Mouse (Mus musculus): ENCODE results near the gene Pcare. TPM values are rescaled to one million over a fixed set of nuclear protein-coding genes. Genes with fewer than 3 reads are reported as not detected.
A peak's percentile ranks its signal among the peaks of the same experiment; 100 is the strongest.

The Pcare gene
- total RNA-seq, 2 experiments from 2014 or later = 0.35 to 0.41 TPM

- intact Hi-C loops (cut with DNase I) = loop anchor here (5.0 kb wide), 1 partner anchor 40 kb away; no protein-coding TSS in a partner anchor
- DNase-seq (ENCODE audit: low spot score in 2 of 2) = no peak
Observed at GRCm38 (mm10) chr17:71742156-71742555, 10.5 kb downstream of the Pcare start.

DNA sequence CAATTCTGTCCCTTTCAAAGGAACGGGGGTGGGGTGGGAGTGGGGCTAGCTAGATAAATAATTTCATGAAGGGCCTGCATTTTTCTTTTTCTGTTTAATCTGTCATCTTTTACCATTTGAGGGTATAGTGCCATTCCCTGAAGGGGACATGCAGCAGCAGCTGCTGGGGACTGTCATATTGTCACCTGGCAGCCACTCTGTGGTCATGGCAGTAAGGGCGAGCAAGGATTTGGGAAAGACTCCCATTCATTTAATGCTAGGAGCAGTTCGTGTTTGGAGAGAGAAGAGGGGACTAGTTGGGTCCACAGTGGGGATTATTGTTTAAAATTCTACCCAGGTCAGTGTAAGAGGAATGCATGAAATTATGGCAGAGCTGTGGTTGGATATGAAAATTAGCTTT is 16.3 kb downstream of the Pcare start:
- intact Hi-C loops (cut with DNase I) = no loop called here
- DNase-seq (ENCODE audit: low spot score in 2 of 2) = no peak

DNA sequence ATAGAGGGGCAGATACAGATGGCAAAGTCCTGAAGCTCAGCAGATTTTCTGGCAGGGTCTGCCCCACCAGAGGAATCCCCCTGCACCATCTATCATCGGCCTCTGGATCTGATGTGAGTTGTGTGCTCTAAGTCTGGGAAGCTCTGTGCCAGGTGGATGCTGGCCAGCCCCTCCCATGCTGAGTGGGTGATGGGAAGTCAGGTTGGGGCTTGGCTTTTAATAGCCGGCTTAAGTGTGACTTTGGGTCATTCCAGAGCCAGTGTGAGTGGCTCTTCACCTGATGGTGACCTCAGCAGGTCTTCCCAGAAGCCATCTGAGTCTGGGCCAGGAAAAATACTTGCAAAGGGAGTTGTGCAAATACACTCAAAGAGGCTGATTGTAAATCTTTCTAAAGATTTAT is 22.0 kb downstream of the Pcare start:
- no peak for DNase-seq (ENCODE audit: low spot score in 2 of 2)
- intact Hi-C loops (cut with DNase I) = no loop called here

GRCm38 (mm10) chr17:71721019-71721418 is 31.7 kb downstream of the Pcare start:
- intact Hi-C loops (cut with DNase I) = no loop called here
- DNase-seq (ENCODE audit: low spot score in 2 of 2) = no peak

DNA sequence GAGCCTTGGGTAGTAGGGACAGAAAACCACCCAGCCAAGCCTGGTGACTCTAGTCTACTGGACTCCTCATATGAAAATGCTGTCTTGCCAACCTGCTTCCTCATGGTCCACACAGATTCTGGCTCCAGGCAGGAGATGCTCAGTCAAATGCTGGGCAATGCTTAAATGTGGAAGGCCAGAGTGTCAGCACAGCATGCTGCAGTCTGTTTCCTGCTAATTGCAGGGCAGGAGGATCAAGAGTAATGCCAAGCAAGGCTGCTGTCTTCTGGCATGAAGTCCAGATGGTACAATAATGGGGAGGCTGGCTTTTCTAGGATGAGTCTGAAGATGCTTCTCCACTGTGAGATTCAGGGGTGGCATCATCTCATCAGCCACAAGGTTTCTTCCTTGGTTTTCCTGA is 32.3 kb downstream of the Pcare start:
- intact Hi-C loops (cut with DNase I) = no loop called here
- no peak for DNase-seq (ENCODE audit: low spot score in 2 of 2)

GRCm38 (mm10) chr17:71717881-71718625 is 34.6 kb downstream of the Pcare start:
- intact Hi-C loops (cut with DNase I) = no loop called here
- no peak for DNase-seq (ENCODE audit: low spot score in 2 of 2)

GRCm38 (mm10) chr17:71715034-71715433 is 37.7 kb downstream of the Pcare start:
- intact Hi-C loops (cut with DNase I) = no loop called here
- DNase-seq (ENCODE audit: low spot score in 2 of 2) = peak; percentile 41 to 46

DNA sequence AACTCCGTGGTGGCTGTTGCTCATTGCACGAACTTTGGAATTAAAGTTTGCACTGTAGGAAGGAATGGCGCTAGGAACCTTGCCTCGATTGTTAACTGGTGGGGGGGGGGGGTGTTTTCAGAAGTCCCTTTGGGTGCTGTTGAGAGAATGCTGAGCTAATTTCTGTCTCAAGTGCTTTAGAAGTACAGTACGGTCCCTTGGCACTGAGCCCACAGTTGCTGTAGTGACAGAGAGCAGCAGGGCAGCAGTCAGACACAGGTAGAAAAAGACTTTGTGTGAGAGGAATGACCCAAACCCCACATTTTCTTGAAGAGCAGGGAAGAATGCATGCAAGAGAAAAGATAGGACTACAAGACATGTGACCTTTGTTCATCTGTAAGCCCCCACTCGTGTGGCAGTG is 40.4 kb downstream of the Pcare start:
- intact Hi-C loops (cut with DNase I) = no loop called here

GRCm38 (mm10) chr17:71707715-71708114 is 45.0 kb downstream of the Pcare start:
- DNase-seq (ENCODE audit: low spot score in 2 of 2) = no peak
- intact Hi-C loops (cut with DNase I) = no loop called here

More for the DNA sequence above, 40.4 kb downstream of the Pcare start:
- no peak for DNase-seq (ENCODE audit: low spot score in 2 of 2)

GRCm38 (mm10) chr17:71705550-71706480 is 46.9 kb downstream of the Pcare start:
- DNase-seq (ENCODE audit: low spot score in 2 of 2) = no peak
- intact Hi-C loops (cut with DNase I) = no loop called here

DNA sequence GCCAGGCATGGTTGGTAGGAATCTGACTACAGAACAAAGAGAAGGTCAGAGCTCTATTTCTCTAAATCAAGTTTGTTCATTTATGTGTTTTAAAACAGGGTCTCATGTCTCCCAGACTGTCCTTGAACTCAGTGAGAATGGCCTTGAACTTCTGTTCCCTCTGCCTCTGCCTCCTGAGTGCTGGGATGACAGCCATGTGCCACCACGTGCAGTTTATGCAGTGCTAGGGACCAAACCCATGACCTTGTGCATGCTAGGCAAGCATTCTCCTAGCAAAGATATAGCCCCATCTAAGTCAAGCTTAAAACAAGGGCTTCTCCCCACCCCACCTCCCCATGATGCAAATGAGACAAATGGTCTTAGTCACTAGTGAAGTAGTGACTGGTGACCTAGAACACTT is 47.6 kb downstream of the Pcare start:
- intact Hi-C loops (cut with DNase I) = no loop called here

DNA sequence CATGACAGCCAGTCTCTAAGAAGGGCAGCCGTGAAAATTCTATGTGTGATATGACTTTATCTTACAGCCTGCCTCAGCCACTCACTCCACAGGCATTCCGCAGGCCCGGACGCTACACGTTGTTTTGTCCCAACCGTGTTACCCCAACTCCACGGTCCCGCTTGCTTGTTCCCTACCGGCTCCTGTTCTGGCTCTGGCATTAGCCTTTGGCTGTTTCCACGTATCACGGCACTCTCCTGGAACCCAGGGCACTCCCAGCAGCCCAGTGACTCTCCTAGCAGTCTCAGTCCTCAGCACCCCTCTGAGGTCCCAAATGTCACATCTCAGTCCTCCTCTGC is 54.1 kb downstream of the Pcare start:
- no peak for DNase-seq (ENCODE audit: low spot score in 2 of 2)
- intact Hi-C loops (cut with DNase I) = no loop called here

More for the DNA sequence above, 47.6 kb downstream of the Pcare start:
- no peak for DNase-seq (ENCODE audit: low spot score in 2 of 2)

DNA sequence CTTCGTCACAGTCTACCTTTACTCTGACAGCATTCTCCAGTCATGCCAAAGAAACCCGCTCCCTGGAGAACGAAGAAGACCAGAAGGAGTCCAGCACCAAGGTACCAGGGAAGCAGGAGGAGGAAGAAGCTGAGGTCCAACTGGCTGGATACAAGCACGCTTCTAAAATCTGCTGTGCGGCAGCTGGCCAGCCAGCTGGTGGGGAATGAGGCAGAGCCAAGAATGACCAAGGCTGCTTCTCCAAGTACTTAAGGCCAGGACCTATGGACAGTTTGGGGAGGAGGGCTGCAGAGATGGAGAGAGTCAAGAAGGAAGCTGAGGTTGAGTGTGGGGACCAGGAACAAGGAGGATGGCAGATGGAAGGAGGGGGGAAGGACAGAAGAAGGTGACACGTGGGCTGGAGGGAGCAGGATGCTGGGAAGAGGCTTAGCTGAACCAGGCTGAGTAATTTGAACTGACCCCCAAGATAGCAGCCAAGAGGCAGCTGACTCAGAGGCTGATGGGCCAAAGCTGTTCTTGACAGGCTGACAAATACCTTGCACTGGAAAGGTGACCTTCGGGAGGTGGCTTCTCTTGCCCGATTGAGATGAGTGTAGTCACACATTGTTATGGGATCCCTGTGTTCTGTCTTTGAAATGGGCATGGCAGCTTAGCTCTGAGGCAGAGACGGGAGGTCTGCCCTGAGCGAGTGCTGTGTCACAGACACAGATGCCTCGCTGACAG is 54.6 kb downstream of the Pcare start:
- no peak for DNase-seq (ENCODE audit: low spot score in 2 of 2)
- intact Hi-C loops (cut with DNase I) = no loop called here

GRCm38 (mm10) chr17:71696396-71696795 is 56.3 kb downstream of the Pcare start:
- intact Hi-C loops (cut with DNase I) = no loop called here
- DNase-seq (ENCODE audit: low spot score in 2 of 2) = no peak

- intact Hi-C loops (cut with DNase I) = no loop called here
Observed at GRCm38 (mm10) chr17:71695716-71696315, 56.9 kb downstream of the Pcare start.

GRCm38 (mm10) chr17:71695151-71695550 is 57.5 kb downstream of the Pcare start:
- no peak for DNase-seq (ENCODE audit: low spot score in 2 of 2)
- intact Hi-C loops (cut with DNase I) = no loop called here

More at GRCm38 (mm10) chr17:71695716-71696315, 56.9 kb downstream of the Pcare start:
- DNase-seq (ENCODE audit: low spot score in 2 of 2) = no peak

- intact Hi-C loops (cut with DNase I) = loop anchor here (2.0 kb wide), 1 partner anchor 87 kb away; no protein-coding TSS in a partner anchor
- DNase-seq (ENCODE audit: low spot score in 2 of 2) = no peak
Observed at GRCm38 (mm10) chr17:71693780-71694179, 58.9 kb downstream of the Pcare start.
